Mouse (Mus musculus) left cerebral cortex, postnatal 4 days (tissue): Measurements from ENCODE around the gene Ahnak2. TPM values are rescaled to one million over a fixed set of nuclear protein-coding genes. Genes with fewer than 3 reads are reported as not detected.

Source experiments
- DNase-seq: peaks from one replicate; pipeline ENCODE4 v3.0.0-alpha.2; 2022
- intact Hi-C: fragments of 180-260 bp; cut with DNase I; formaldehyde crosslinking; loops from one replicate; pipeline ENCODE4 v1.15.1; 2025
- microRNA-seq: library from miRNA; unstranded; fragments of <30 nt; microRNA quantifications from one replicate; pipeline ENCODE4 v1.2.0, GENCODE M21; 2022
- total RNA-seq, 2 experiments: library from RNA; stranded (reverse); gene quantifications; 2 replicates each; pipeline ENCODE4 v1.2.3; 2021

Ahnak2 gene
- total RNA-seq, 2 experiments from 2014 or later, result 28.1 to 28.2 TPM

GRCm38 (mm10) chr12:112737761-112738160, 64.7 kb downstream of the Ahnak2 start:
- intact Hi-C loops, result no loop called here
- DNase-seq, result peak; percentile 95

- intact Hi-C loops, result no loop called here
- DNase-seq, result peak; percentile 12
Observed at GRCm38 (mm10) chr12:112737081-112737480, 65.4 kb downstream of the Ahnak2 start.

GRCm38 (mm10) chr12:112736636-112736925, 65.9 kb downstream of the Ahnak2 start:
- no peak for DNase-seq
- intact Hi-C loops, result no loop called here

- DNase-seq, result peak; percentile 71
- intact Hi-C loops, result no loop called here
Observed at GRCm38 (mm10) chr12:112735896-112736635, 66.4 kb downstream of the Ahnak2 start.

GRCm38 (mm10) chr12:112734881-112735655, 67.4 kb downstream of the Ahnak2 start:
- peak; percentile 17 for DNase-seq
- intact Hi-C loops, result no loop called here

- intact Hi-C loops, result no loop called here
- peak; percentile 8 for DNase-seq
Observed at GRCm38 (mm10) chr12:112734108-112734820, 68.2 kb downstream of the Ahnak2 start.

GRCm38 (mm10) chr12:112732591-112732990, 69.9 kb downstream of the Ahnak2 start:
- intact Hi-C loops, result no loop called here
- DNase-seq, result no peak

DNA sequence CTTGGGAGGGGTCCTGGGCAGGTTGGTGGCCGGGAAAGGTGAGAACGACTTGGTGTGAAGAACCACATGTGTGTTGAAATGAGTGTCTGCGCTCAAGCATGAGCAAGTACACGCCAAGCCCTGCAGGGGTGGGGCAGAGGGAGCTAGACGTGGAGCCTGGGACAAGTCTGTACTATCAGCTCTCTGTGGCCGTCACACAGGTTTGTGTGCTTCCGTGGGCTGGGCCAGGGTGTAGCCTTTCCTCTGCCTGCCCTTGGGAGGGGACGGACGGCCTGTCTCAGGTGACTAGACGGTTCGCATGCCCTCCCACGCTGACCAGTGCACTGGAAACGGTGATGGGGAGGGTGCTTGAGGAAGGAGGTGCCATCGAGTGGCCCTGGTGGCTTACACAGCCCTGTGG, 71.6 kb downstream of the Ahnak2 start:
- DNase-seq, result no peak
- intact Hi-C loops, result no loop called here

- intact Hi-C loops, result no loop called here
Observed at GRCm38 (mm10) chr12:112727801-112728200, 74.7 kb downstream of the Ahnak2 start.

DNA sequence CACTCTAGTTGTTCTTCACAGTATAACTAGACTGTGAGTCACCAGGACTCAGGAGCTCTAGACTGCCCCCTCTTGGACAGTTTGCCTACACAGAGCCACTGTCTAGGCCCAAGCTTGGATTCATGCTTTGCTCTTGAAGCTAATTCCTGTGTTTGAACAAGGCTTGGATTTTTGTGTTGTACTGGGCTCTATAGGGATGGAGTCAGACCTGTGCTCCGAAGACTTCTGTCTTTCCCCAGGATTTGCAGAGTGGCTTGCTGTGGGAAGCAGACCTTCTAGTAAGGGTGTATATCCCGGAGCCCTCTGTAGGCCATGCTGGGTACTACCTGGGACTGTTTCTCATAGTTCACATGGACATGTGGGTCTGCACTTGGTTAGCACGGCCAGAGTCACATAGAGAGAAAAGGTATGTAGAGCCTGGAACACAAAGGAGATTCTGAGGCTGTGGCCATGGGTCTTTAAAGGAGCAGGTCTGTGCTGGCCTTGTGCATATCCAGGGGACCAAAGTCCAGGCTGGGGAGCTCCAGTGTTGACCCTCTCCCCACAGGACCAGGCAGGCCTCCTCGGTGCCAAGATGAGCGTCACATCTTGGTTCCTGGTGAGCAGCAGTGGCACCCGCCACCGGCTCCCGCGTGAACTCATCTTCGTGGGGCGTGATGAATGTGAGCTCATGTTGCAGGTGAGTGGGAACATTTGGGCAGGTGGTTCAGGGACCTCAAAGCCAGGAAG, 78.2 kb downstream of the Ahnak2 start:
- intact Hi-C loops, result no loop called here
- peak; percentile 85 for DNase-seq

More at GRCm38 (mm10) chr12:112727801-112728200, 74.7 kb downstream of the Ahnak2 start:
- no peak for DNase-seq

DNA sequence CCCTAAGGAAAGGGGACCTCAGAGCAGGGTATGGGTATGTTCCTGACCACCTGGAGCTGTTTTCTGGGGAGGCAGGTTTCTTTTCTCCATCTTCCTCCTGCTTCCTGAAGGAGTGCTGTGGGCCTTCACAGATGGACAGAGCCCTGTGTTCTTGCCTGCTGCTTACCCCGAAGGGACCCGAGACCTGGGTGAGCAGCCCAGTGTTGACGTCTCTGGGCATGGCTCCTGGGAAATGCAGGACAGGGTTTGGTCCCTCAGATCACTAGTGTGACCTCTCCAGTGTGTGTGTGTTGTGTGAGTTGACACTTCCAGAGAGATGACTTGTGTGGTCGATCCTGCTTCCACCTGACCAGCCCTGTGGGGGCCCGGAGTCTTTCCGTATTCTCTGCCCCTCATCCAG, 79.0 kb downstream of the Ahnak2 start:
- intact Hi-C loops, result no loop called here
- DNase-seq, result no peak

GRCm38 (mm10) chr12:112723028-112723330, 79.5 kb downstream of the Ahnak2 start:
- no peak for DNase-seq
- intact Hi-C loops, result no loop called here

DNA sequence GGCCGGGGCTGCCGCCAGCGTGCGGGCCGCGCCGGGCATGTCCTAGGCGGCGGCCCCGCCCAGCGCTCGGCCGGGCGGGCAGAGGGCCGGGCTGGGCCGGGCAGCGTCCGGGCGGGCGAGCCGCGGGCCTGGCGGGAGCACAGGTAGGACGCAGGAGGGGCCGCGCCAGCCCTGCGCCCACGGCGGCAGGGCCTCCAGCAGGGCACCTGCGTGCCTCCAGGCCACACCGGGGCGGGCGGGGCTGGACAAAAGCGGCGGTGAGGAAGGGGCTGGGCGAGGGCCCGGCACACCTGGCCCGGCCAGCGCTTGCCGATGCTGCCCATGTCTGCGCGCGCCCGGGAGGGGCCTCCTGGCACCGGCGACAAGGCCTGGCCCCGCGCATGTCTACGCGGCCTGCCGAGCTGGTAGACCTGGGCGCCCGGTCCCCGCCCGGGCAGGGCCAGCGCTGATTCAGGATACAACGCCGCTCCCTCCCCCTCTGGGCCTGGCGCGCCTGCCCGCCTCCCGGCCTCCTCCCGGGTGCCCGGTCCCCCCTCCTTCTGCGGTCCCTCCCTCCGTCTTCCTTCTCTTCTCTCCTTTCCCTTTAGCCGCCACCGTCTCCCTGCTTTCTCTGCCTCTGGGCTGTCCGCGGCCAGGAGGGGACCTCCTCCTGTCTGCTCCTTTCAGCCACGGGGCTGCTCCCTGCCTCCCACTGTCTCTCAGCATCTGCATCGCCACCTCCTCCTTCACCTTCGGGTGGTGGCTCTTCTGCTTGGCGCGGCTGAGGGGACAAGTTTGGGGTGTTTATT, 80.0 kb downstream of the Ahnak2 start:
- intact Hi-C loops, result no loop called here
- DNase-seq, result no peak

Small RNA genes within 50 kb of the gene (microRNA-seq; reads per million reads assigned to microRNA genes)
- gene Mir6940, result 2.7 reads per million

Other genes starting within 250 kb of the Ahnak2 start
- gene Inf2, start 213.9 kb downstream of the Ahnak2 start, total RNA-seq, result 10 to 100 TPM; 24.7 to 26.7 TPM
- 1 to 10 TPM; 1.5 to 1.7 TPM for gene Adssl1, start 182.6 kb downstream of the Ahnak2 start, total RNA-seq
- 10 to 100 TPM; 25.3 to 25.9 TPM for gene Siva1, start 158.0 kb downstream of the Ahnak2 start, total RNA-seq
- gene Akt1, start 127.8 kb downstream of the Ahnak2 start, total RNA-seq, result 100 to 1,000 TPM; 279 to 286 TPM
- 1 to 10 TPM in 1 of 2 experiments, under 1 TPM in 1; 0.62 to 1.9 TPM for gene Zbtb42, start 123.8 kb downstream of the Ahnak2 start, total RNA-seq
- 100 to 1,000 TPM; 183 to 185 TPM for gene Cep170b, start 82.2 kb downstream of the Ahnak2 start, total RNA-seq
- gene Pld4, start 42.0 kb downstream of the Ahnak2 start, total RNA-seq, result 1 to 10 TPM; 6.2 to 6.6 TPM
- 10 to 100 TPM; 15.0 to 15.8 TPM for gene Clba1, start 6.3 kb upstream of the Ahnak2 start, total RNA-seq
- 10 to 100 TPM; 18.5 to 19.8 TPM for gene Cdca4, start 26.8 kb upstream of the Ahnak2 start, total RNA-seq
- not detected for gene Gpr132, start 65.6 kb upstream of the Ahnak2 start, total RNA-seq
- gene Jag2, start 127.1 kb upstream of the Ahnak2 start, total RNA-seq, result 10 to 100 TPM; 76.5 to 97.2 TPM
- 10 to 100 TPM; 12.5 to 16.7 TPM for gene Nudt14, start 139.5 kb upstream of the Ahnak2 start, total RNA-seq
- 10 to 100 TPM; 53.6 to 59.2 TPM for gene Btbd6, start 173.8 kb upstream of the Ahnak2 start, total RNA-seq
- 10 to 100 TPM; 64.5 to 67.2 TPM for gene Brf1, start 198.0 kb upstream of the Ahnak2 start, total RNA-seq
- 100 to 1,000 TPM; 184 to 189 TPM for gene Pacs2, start 211.9 kb upstream of the Ahnak2 start, total RNA-seq